Mouse (Mus musculus) liver, embryonic 14.5 days (tissue): ENCODE data around the gene Ccdc91. TPM values are rescaled to one million over a fixed set of nuclear protein-coding genes. Genes with fewer than 3 reads are reported as not detected.
A peak's percentile ranks its signal among the peaks of the same experiment; 100 is the strongest.

Experiments
- ATAC-seq: fragments of 200-750 bp; cut with Nextera tagmentation; 2 replicates; pipeline ENCODE4 v1.8.0; 2017; ENCODE audit warnings: moderate number of reproducible peaks, mild to moderate bottlenecking, moderate library complexity; ENCODE audit not compliant: insufficient read depth
- DNase-seq, 3 experiments: peaks; one replicate each; pipeline ENCODE4 v3.0.0-alpha.2; 2012 to 2013; ENCODE audit warnings: low read depth in 3 of 3, low spot score in 3 of 3
- H3K27ac ChIP-seq: fragments of 300-500 bp; sonication (generic); 2 replicates; pipeline ENCODE4 v1.5.1; 2014; ENCODE audit warnings: moderate library complexity, mild to moderate bottlenecking, control low read depth, inconsistent platforms
- H3K27me3 ChIP-seq: fragments of 300-500 bp; sonication (generic); 2 replicates; pipeline ENCODE4 v1.6.1; 2014; ENCODE audit warnings: mild to moderate bottlenecking, low read length, moderate library complexity; ENCODE audit not compliant: control insufficient read depth, insufficient read depth
- H3K36me3 ChIP-seq: fragments of 300-500 bp; sonication (generic); replicated peaks from 2 replicates; pipeline ENCODE4 v1.6.1; 2014; ENCODE audit warnings: low read depth; ENCODE audit not compliant: control insufficient read depth, insufficient read depth
- H3K4me1 ChIP-seq, 2 experiments: fragments of 200-500 bp in 1 of 2; fragments of 300-500 bp in 1 of 2; sonication (generic) in 1 of 2; replicated peaks; 2 replicates each; pipeline ENCODE4 v1.6.1; 2012 to 2014; ENCODE audit warnings: antibody characterized with exemption in 1 of 2, inconsistent platforms in 1 of 2, low read length in 1 of 2; ENCODE audit not compliant: control insufficient read depth in 2 of 2, insufficient read depth in 2 of 2
- H3K4me2 ChIP-seq: fragments of 300-500 bp; sonication (generic); 2 replicates; pipeline ENCODE4 v1.6.1; 2014; ENCODE audit warnings: low read depth, mild to moderate bottlenecking, control low read depth, moderate library complexity
- H3K4me3 ChIP-seq, 2 experiments: fragments of 200-500 bp in 1 of 2; fragments of 300-500 bp in 1 of 2; sonication (generic) in 1 of 2; 2 replicates each; pipeline ENCODE4 v1.5.1; 2012 to 2014; ENCODE audit warnings: low read depth in 2 of 2, low read length in 2 of 2, mild to moderate bottlenecking in 2 of 2, control low read depth in 1 of 2, inconsistent platforms in 1 of 2, moderate library complexity in 1 of 2; ENCODE audit not compliant: insufficient read depth in 1 of 2
- H3K9ac ChIP-seq: fragments of 300-500 bp; sonication (generic); replicated peaks from 2 replicates; pipeline ENCODE4 v1.6.1; 2014; ENCODE audit warnings: mild to moderate bottlenecking, control low read depth, moderate library complexity
- H3K9me3 ChIP-seq: fragments of 300-500 bp; sonication (generic); 2 replicates; pipeline ENCODE4 v1.6.1; 2016; ENCODE audit warnings: low read length, mixed read lengths; ENCODE audit not compliant: control insufficient read depth
- CTCF ChIP-seq: IDR thresholded peaks from 2 replicates; pipeline ENCODE4 v1.5.1; 2016; ENCODE audit warnings: antibody characterized with exemption, low read depth, control low read depth
- EP300 ChIP-seq: IDR thresholded peaks from 2 replicates; pipeline ENCODE4 v1.6.1; 2016; ENCODE audit warnings: antibody characterized with exemption, low read depth
- WGBS: fragments of 180-500 bp; shearing (Covaris S2); extraction: QIAGEN DNeasy Blood & Tissue Kit; methylation state at CpG from one replicate; pipeline ENCODE4 v1.1.7; 2014; ENCODE audit not compliant: insufficient replicate concordance; 5-methylcytosine and 5-hydroxymethylcytosine counted together
- polyA plus RNA-seq, 2 experiments: library from polyadenylated mRNA; depleted of rRNA in 1 of 2; stranded (reverse) in 1 of 2; unstranded in 1 of 2; fragments of >200 nt; fragmentation: Nextera tagmentation in 1 of 2; extraction: Ambion mirVana in 1 of 2; gene quantifications; 2 replicates each; pipeline versions ENCODE4 v1.2.1 to v1.2.3; 2012 to 2014

Ccdc91 gene
- polyA plus RNA-seq (2012; rRNA removed) (2.0 and 3.1 TPM in 2 replicates), polyA plus RNA-seq (2014; fragmentation: Nextera tagmentation; extraction: Ambion mirVana) (3.9 and 6.0 TPM in 2 replicates)

DNA sequence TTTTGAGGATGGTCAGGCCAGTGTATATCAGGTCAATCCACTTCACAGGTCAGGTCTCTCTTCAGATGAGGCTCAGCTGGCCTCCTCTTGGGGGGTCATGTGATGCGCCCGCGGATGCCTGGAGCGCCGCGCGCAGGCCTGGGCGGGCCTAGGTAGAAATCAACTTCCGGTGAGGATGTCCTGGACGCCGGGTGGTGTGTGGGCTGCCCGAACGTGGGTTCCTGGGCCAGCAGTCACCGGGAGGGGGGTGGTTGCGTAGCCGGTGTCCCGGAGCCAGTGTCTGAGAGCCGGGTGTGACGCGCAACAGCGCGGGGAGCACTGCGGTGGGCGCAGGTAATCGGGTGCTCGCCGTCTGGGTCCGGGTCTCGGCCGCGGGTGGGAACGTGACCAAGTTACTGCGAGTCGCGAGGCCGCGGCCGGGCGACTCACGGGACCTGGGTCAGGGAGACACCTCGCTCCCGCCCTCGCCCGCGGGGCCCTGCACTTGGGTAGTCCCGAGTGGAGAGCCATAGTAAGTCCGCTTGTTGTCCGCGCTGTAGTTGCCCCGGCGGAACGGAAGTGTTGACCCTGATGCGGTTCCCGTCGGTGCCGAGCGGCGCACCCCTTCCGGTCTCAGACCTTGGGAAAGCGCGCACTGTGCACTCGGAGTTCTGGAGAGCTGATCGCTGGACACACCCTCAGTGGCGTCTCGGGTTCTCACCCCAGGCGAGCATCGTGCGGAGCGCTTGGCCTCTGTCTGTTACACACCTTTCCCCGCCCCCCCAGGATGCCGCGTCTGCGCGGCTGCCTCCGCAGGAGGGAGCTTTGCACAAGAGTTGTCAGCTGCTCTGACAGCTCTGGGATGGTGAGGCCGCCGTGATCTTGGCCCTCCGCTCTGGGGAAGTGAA, at the start of gene Ccdc91:
Gene Ccdc91, plus strand, starts transcription at position 102 of the 887 bp plus-strand sequence.
- TF ChIP-seq CTCF (0 out of 2 replicates have a peak, but pooled peaks have one; percentile 11), EP300 (no peak)
- H3K9me3 ChIP-seq = no peaks in the 10 kb centered on the region
- H3K4me2 ChIP-seq = peak within 1 kb of the TSS; percentile 69
- DNase-seq (peak; percentile 60 to 75 (median 68)), ATAC-seq (peak; percentile 93)
- peak within 1 kb of the TSS; percentile 43 for H3K9ac ChIP-seq
- no peaks in the 10 kb centered on the region for H3K36me3 ChIP-seq
- peak within 1 kb of the TSS; percentile 63 to 67 for H3K4me3 ChIP-seq
- WGBS = under 1% methylated on average over 76 of the region's 78 CpGs
- H3K27ac ChIP-seq = no peak within 1 kb of the TSS
- peaks cover 0 to 3% of the 10 kb centered on the region in 2 experiments; a peak in 1 of 4 replicates for H3K4me1 ChIP-seq
- H3K27me3 ChIP-seq = no peaks in the 10 kb centered on the region

DNA sequence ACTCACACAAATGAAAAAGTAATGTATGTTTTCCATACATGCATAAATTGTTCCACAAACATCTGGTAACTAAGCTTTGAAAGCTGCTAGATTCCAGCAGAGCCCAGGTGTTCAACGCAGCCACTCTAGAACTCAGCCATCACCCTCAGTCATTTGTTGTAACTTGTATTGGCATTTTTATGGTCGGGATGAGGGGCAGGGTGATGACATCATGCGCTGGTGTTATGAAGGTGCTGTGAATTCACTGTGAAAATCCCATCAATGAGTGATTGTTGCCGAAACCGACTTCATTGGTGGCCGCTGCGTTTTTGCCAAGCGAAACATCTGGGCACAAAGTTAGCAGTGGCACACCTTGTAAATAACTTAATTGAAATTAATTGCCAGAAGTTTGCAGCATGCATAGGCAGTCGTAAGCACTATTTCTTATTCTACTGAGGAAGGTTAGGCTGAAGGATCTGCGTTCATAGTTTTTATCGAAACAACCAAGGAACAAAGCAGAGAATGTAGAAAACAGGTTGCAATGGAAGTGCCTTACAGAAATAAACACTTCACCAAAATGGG, 48.6 kb upstream of the Ccdc91 start:
- H3K4me3 ChIP-seq = no peak overlapping the region
- ATAC-seq (no peak), DNase-seq (no peak)
- no peak for TF ChIP-seq EP300
- no peak for TF ChIP-seq CTCF
- H3K4me1 ChIP-seq = no peaks in the 10 kb centered on the region
- no peaks in the 10 kb centered on the region for H3K9me3 ChIP-seq
- no peak overlapping the region for H3K27ac ChIP-seq
- 65% methylated on average over 11 of the region's 11 CpGs for WGBS
- H3K27me3 ChIP-seq = no peaks in the 10 kb centered on the region
- H3K4me2 ChIP-seq = no peak overlapping the region
- H3K9ac ChIP-seq = no peak overlapping the region
- H3K36me3 ChIP-seq = no peaks in the 10 kb centered on the region

DNA sequence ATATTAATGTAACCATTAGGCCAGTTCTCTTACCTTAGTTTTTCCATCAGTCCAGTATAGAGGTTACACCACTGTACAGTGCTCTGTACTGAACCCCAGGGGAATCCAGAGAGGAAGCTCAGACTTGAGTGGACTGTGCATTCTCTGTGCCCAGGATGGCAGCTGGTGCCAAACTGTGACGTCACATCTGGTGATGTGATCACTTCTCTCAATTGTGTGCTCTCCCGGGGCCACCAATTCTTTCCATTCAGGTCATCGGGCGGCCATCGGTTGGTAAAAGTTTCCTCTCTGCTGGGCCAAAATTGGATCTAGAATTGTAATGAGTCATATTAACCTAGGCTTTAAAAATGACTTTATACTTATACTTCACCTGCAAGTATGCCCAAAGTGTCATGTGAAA, 19.9 kb upstream of the Ccdc91 start:
- WGBS = 70% methylated on average over 5 of the region's 5 CpGs
- DNase-seq = no peak
- TF ChIP-seq EP300 (no peak), CTCF (no peak)

DNA sequence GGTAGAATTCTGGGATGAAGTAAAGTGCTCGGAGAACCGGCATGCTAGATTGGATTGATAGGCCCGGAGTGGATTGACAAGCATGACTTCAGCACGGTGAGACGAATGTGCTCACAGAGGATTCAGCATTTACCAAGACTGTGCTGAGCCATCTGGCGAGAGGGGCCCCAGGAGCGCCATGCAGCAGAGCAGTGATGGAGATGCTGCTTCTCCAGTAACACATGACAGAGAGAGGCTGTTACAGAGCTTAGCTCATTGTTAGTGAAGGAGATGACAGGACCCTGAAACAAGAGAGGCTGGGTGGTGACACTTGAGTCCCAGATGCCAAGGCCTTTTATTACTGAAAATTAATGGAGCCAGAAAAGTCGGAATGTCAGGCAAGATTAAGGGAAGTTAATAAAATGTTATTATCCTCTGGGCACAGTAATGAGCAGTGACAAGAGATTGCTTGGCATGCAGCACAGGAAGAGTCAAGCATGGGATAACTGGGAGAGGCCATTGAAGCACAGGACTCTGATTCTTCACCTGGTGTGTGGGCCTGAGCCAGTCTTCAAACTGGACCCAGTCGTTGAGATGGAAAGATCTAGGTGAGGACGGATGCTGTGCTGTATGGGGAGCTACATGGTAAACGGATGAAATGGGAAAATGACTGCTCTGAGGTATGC, 16.9 kb upstream of the Ccdc91 start:
- no peaks in the 10 kb centered on the region for H3K27me3 ChIP-seq
- H3K4me1 ChIP-seq = no peaks in the 10 kb centered on the region
- DNase-seq (no peak), ATAC-seq (no peak)
- no peak overlapping the region for H3K9ac ChIP-seq
- no peaks in the 10 kb centered on the region for H3K36me3 ChIP-seq
- H3K27ac ChIP-seq = no peak overlapping the region
- H3K9me3 ChIP-seq = no peaks in the 10 kb centered on the region
- no peak overlapping the region for H3K4me3 ChIP-seq
- no peak overlapping the region for H3K4me2 ChIP-seq
- no peak for TF ChIP-seq EP300
- no peak for TF ChIP-seq CTCF
- 62% methylated on average over 11 of the region's 11 CpGs for WGBS

More for the DNA sequence above, 19.9 kb upstream of the Ccdc91 start:
- H3K4me1 ChIP-seq = no peaks in the 10 kb centered on the region
- no peak overlapping the region for H3K4me2 ChIP-seq
- H3K27me3 ChIP-seq = no peaks in the 10 kb centered on the region
- no peak overlapping the region for H3K27ac ChIP-seq
- H3K36me3 ChIP-seq = no peaks in the 10 kb centered on the region
- H3K9ac ChIP-seq = no peak overlapping the region
- no peaks in the 10 kb centered on the region for H3K9me3 ChIP-seq
- ATAC-seq = no peak
- H3K4me3 ChIP-seq = no peak overlapping the region
